Mouse (Mus musculus) liver, embryonic 18 days (tissue): Measurements from ENCODE around the gene Chd9. TPM values are rescaled to one million over a fixed set of nuclear protein-coding genes. Genes with fewer than 3 reads are reported as not detected.

Experiments used
- polyA plus RNA-seq: library from polyadenylated mRNA; depleted of rRNA; stranded (reverse); fragments of >200 nt; gene quantifications from 2 replicates; pipeline ENCODE4 v1.2.3, GENCODE M21; 2012; rRNA removed

Chd9 gene
- 19.4 and 23.6 TPM in 2 replicates for polyA plus RNA-seq

GRCm38 (mm10) chr8:90828181-90828986 is at the start of gene Chd9:
TSS of gene Chd9 (plus strand) at chr8:90828352.

GRCm38 (mm10) chr8:90817293-90817692 is 10.9 kb upstream of the Chd9 start, which contains the start of gene Gm19935:
TSS of gene Gm19935 (minus strand) at chr8:90817393.

DNA sequence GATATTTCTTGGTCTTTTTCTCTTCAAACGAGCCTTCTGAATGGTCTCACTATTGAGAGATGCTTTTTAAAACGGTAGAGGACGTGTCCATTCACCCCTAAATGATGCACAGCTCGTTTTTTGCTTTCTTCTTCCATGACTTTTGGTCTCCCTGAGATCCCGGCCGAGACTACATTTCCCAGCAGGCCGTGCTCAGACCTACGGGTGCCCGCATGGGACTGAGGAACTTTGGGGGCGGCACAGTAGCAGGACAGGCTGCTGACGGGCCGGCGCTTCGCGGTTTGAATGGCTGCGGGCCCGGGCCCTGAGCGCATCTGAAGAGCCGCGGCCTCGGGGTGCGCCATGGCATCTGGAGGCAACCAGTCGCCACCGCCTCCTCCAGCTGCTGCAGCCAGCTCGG is 241.7 kb downstream of the Chd9 start, which contains the start of gene Rbl2:
Gene Rbl2 (plus strand): TSS at position 224 of the 400 bp plus-strand sequence.

Other genes starting within 250 kb of the Chd9 start
- gene Gm19935, start 11.0 kb upstream of the Chd9 start, polyA plus RNA-seq = 0.02 and 0.05 TPM in 2 replicates
- 6.1 and 6.7 TPM in 2 replicates for gene Rbl2, start 241.7 kb downstream of the Chd9 start, polyA plus RNA-seq